Mouse (Mus musculus): ENCODE data around the gene Ubfd1. TPM values are rescaled to one million over a fixed set of nuclear protein-coding genes. Genes with fewer than 3 reads are reported as not detected.

Ubfd1 gene
- 10 to 100 TPM; 19.2 to 24.7 TPM for total RNA-seq (2021)
- long read RNA-seq, experiment 1, full-length matches to known transcripts = 27 of 39 reads
- long read RNA-seq, experiment 1, partial matches to known transcripts = 3 of 39 reads
- long read RNA-seq, experiment 1, other reads (novel, unspliced or antisense) = 9 of 39 reads
- long read RNA-seq, experiment 2, full-length matches to known transcripts = 26 of 35 reads
- long read RNA-seq, experiment 2, partial matches to known transcripts = 2 of 35 reads
- long read RNA-seq, experiment 2, other reads (novel, unspliced or antisense) = 7 of 35 reads

DNA sequence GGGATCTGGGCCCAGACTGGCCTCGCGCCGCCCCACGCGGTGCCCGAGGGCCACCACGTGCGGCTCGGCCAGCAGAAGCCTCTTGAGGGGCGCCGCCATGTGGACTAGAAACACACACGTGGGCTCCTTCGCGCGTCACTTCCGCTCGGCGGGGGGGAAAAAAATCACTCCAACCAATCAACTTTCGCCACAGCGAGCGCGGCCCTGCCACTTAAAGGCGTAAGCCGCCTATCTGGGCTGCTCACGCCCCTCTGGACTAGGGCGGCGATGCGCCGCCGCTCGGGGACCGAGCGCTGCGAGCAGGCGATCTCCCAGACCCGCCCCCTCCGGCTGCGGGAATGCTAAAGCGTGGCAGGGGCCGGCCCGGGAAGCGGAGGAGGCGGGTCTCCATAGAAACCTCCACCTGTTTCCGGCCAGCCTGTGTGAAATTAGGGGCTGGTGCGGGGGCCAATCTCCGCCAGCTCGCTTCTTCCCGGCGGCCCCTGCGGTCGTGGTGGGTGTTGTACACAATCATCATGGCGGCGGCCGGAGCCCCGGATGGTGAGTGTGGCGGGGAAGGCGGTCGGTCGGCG is at the start of gene Ubfd1, which contains the start of gene Ears2:
Gene Ubfd1, plus strand, starts transcription at position 231 of the 572 bp plus-strand sequence.
Gene Ears2, minus strand, starts transcription at position 319 of the 572 bp plus-strand sequence.
- peak; percentile 96 for DNase-seq (ENCODE audit: low spot score)

DNA sequence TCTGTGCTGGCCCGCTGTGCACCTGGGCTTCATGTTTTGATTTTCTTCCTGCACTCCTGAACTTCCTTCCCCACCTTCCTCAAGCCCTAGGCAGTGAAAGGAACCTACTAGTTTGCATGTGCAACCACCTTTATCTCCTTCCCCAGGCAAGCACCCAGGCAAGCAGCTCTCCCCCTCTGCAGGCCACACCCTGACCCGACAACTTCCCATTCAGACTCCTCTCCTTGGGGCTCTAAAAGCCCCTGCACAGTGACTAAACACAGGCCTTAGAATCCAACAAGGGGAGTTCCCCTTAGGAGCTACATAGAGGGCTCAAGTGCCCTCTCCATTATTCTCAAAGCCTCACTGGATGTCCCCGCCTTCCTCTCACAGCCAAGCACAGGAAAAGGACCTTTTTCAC is 48.7 kb upstream of the Ubfd1 start:
- DNase-seq (ENCODE audit: low spot score) = no peak

DNA sequence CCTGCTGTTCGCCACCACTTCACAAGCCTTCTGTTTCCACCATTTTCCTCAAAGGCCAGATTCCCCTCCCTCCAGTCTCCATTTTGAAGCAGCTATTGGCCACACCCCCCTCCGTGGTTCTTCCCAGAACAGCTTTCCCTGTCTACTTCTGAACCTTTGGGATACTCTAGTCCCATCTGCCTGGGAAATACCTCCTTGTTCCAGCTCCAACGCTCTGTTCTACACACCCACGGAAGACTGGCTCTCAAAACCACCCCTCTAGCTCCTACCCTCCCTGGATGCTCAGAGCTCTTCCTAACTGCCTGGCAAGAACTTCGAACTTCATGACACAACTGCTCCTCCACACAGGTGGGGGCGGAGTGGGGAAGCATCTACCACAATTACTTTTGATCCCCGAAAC is 48.0 kb upstream of the Ubfd1 start:
- no peak for DNase-seq (ENCODE audit: low spot score)

DNA sequence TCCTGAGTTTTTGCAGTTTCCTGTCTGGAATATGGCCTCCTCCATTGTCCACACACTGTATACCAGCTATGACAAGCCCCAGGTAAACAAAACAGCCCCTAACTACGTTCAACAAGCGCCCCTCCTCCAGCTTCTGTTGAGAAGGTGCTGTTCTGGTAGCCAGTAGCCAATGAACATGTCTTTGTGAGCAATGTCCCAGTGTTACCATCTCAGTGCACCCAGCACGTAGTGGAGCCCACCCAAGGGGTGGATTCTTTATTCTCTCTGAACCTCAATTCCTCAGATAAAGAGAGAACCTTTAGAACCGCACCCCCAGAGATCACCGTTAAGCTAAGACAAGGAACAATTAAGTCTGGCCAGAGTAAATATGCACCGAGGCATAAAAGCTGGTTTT is 46.7 kb upstream of the Ubfd1 start:
- no peak for DNase-seq (ENCODE audit: low spot score)

DNA sequence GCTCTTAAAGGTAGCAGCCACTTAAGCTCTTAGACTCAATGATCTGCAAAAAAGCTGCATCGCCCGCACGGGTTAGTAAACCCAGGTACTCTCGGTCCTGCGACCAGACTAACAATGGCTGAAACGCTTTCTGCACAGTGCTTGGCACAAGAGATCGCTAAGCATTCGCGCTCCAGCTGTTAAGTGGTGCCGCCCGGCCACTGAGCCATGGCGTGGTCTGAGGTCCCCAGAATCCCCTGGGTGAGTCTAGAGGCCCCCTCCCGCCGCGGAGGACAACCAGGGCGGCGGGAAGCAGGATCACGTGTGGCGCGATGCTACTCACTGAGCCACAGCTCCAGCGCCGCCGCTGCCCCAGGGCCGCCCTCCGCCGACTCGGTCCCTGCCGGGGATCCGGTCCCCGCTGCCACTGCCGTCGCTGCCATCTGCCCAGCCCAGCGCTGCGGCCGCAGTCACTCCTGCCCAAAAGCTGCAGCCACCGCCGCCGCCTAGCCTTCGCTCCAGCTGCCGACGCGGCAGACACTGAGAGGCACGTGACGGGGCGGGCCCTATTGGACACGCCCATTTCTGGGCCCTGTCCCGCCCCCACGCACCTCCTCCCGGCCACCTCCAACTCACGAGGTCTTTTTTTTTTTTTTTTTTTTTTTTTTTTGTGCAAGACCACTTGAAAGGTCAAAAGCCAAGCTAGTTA is 46.2 kb upstream of the Ubfd1 start, which contains the start of gene Gga2:
Gene Gga2, minus strand, starts transcription at position 556 of the 688 bp plus-strand sequence.
- peak; percentile 89 for DNase-seq (ENCODE audit: low spot score)

DNA sequence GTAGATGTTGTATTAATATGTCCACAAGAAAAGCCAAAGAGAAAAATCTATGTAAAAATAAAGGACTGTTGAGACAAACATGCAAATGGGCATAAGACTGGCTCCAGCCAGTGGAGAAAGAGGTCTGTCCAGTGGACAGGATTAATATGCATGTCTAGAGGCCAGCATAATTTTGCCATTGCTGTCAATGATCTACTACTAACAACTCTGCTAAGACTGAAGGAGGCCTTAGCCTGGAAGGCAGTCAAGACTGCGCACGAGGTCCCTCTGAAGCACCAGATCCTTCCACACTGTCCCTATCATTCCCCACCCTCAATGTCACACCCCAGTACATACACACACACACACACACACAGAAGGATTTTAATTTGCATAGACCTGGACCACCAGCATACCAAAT is 44.8 kb upstream of the Ubfd1 start:
- DNase-seq (ENCODE audit: low spot score) = no peak

DNA sequence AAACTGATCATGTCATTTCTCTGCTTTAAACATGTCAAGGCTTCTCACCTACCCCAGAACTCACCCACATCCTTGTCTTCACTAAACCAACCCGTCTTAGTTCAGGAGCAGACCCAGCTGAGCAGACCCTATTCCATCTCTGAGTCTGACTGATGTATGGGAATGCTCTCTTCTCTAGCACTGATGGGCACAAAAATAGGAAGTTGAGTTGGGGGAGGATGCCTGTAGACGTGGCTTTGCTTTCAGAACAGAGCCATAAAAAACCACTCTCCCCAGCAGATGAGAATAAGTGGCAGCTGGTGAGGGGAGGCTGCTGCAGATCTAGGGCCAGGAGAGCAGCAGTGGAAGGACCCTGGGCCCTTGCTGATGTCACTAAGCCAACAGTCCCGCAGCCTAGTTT is 33.6 kb upstream of the Ubfd1 start:
- no peak for DNase-seq (ENCODE audit: low spot score)

DNA sequence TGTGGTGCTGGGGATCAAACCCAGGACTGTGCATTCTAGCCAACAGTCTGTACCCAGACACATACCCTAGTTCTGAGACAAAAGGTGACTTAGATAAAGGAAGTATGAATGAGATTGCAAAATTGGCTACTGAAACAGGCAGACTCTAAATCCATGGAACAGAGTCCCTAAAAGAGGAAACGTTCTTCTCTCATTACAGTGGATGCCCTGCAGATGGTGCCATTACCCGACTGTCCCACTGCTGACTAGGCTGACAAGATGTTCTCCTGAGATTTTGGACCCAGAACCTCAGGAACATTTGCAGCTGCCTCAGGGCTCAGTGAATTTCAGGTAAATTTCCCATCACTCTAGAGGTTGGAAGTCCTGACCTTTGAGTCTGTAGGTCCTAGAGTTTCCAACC is 32.6 kb upstream of the Ubfd1 start:
- no peak for DNase-seq (ENCODE audit: low spot score)

DNA sequence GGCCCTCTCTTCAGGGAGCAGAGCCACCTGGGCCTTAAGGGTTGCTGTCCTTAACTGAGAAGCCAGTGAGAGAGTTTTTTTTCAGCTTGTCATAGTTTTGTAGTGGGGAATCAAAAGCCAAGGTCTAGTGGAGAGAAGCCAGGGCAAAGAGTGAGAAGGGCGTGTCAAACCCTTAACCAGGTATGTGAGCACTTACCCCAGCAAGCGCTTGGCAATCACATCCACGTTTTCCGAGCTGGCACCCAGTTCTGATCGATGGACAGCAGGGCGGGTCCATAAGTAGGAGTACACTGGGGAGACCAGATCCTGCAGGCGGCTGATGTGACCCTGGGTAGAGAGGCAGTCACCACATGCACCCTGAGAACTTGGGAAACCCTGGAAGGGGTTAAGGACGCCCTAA is 22.9 kb upstream of the Ubfd1 start:
- no peak for DNase-seq (ENCODE audit: low spot score)

DNA sequence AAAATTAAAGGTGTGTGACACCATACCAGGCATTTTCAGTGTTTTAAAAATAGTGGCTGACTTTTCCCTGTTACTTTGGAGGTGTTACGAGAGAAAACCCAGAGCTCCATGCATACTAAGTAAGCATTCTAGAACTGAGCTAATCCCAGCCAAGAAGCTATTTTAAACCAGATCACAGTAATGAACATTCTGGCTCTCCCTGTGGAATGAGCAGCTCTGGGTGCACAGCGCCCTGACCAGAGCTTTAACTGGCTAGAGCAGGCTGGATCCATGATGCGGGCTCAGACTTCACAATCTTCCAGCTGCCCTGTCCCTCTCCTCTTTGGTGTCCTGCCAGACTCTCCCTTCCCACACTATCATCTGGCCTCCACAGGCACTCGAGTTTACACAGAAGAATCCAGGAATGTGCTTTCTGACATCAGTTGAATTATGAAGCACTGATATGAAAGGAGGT is 21.8 kb upstream of the Ubfd1 start:
- DNase-seq (ENCODE audit: low spot score) = peak; percentile 40

DNA sequence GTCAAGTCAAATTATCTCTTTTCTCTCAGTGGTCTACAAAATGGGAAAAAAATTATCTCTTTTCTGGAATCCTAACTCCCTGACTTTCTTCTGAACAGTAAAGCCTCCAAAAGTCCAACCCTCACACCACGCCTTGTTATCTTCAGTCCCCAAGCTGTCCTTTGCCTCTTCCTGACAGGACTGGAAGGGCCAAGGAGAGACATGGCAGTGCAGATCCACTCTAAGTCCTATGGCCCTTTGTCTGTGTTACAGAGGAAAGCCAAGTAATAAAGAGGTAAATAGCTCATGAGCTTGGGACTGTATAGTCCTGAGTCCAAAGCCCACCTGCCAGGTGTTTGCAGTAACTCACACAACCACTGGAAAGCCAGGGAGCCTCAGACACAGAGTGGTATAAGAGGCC is 21.3 kb upstream of the Ubfd1 start:
- no peak for DNase-seq (ENCODE audit: low spot score)

DNA sequence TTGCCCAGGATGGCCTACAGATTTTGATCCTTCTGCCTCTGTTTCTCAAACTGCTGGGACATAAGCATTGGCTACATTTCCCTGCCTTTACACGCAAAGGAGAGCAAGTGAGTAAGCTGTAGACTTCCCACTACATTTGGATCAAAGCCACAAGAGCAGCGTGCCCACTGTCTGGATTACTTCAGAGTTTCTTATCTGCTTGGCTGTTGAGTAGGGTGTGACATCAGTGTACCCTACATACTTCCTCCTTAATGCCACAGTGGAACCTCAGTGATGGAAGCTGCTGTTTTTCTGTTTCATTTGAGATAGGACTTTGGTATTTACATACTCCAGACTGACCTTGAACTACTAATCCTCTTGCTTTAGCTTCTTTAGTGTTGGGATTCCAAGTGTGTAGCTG is 20.2 kb upstream of the Ubfd1 start:
- DNase-seq (ENCODE audit: low spot score) = no peak

DNA sequence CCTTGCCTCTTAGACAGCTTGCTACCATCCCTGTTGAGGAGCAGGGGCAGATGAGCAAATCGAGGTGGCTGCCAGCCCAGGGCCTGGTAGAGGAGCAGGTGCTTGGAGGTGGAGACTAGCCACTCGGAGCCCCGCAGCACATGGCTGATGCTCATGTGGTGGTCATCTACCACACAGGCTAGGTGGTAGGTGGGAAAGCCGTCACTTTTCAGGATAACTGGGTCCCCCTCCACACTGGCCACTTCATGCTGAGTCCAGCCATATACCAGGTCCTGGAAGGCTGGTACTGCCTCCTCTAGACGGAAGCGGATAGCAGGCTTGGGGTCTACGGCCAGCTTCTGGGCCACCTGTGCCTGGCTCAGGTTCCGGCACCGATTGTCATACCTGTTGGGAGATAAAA is 18.8 kb upstream of the Ubfd1 start:
- DNase-seq (ENCODE audit: low spot score) = no peak

DNA sequence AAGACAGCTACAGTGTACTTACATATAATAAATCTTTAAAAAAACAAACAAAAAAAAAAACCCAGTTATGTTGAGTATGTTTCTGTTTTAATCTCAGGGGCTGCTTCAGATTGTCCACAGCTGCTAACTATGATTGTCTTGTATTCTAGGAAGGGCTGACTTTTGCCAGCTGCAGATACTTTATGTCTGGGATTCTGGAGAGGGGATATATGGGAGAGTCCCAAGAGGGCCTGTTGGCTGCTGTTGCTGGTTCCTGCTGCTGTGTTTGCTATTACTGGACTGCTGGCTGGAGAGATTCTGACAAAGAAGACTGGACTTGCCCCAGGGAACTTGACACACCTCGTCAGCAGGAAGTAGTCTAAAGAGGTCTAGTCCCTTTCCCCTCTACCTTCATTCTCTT is 16.1 kb upstream of the Ubfd1 start:
- no peak for DNase-seq (ENCODE audit: low spot score)

DNA sequence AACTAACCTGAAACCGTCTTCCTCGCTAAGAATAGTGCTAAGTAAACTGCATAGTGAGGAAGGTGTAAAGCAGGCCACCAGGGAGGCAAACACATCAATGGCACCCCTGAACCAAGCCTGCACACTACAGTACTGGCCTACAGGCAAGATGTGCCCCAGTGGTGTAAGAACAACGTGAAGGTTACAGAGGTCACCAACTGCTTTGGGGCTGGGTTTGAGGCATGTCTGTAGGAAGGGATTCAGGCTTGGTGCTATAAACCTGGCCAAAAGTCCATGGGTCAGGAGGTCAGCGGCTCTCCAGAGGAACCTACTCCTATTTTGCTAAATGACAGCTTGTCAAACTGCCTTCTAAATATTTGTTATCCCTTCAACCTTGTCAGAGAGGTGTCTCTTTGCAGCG is 10.3 kb upstream of the Ubfd1 start:
- DNase-seq (ENCODE audit: low spot score) = no peak

DNA sequence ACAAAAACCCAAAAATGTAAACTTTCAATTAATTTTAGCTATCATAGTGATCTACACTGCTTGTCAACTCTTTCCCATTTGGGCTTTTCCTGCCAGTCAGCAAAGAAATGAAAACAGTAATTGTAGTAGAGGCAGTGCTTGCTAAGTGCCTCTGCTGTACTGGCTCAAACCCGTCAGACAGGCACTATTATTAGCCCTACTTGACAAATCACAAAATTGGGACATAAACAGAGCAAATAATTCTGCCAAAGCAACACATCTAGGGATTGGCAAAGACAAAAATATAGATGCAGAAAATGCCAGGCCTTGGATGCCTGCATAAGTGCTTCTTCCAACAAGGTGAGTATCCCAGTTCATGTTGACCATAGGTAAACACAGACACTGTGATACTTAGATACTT is 1.3 kb upstream of the Ubfd1 start:
- no peak for DNase-seq (ENCODE audit: low spot score)

DNA sequence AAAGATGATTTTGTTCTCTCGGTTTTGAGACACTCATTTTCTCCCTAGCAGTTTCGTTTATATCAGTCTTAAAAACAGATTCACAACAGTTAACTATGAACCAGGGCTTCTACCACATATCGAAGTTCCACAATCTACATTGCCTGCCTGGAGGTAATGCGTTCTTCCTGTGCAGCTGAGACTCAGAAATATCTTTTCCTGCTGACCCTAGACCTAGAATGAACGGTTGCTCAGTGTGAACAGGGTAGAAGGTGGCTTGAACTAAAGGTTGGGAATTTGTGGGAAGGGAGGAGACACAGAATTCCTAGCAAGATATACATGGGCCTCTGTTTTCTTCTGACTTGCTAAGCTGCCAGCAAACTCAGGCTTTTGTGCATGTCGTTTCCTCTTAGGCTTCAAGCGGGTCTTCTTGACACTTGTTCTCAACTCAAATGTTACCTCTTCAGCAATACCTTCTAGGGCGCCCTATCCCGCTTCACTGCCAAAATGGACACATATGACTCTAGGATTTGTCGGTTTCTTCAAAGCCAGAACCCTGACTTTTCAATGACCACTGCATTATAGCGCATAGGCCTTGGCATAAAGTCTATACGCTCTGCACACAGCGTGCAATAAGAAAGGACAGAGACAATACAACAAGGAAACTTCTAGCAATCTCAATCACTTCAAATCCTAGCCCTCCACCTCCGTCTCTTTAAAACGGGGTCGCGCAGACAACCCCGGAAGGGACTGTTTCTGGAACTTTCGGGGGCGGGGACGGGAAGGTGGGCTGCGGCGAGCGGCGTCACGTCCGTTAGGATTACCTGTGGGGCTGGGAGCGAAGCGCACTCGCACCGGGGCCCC is 652 bp upstream of the Ubfd1 start:
- peak; percentile 13 for DNase-seq (ENCODE audit: low spot score)

DNA sequence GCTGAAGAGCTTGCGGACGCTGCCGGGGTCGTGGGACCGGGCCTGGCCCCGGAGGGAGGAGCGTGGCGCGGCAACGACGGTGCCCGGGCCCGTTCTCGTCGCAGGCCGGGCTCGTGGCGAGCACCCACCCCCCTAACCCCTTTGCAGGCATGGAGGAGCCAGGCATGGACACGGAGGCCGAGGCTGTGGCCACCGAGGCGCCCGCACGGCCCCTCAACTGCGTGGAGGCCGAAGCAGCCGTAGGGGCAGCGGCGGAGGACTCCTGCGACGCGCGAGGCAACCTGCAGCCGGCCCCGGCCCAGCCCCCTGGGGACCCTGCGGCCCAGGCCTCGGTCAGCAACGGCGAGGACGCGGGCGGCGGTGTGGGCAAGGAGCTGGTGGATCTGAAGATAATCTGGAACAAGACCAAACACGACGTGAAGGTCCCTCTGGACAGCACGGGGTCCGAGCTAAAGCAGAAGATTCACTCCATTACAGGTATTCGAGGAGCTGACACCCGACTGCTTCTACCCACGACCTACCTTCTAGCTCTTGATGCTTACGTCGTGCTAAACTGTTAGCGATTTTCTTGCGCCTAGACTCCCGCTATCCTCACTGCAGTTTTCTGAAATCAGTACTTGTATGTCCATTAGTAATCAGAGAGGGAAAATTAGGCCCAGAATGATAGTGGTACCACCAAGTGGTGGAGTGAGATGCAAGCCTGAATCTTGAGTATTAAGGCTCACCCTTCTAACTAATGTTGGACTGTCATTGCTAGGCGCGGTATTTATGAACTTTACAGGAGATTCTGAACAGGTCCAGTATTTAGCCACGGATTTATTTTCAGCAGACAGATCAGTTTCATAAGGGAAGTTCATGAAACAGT is 774 bp downstream of the Ubfd1 start:
- DNase-seq (ENCODE audit: low spot score) = no peak

DNA sequence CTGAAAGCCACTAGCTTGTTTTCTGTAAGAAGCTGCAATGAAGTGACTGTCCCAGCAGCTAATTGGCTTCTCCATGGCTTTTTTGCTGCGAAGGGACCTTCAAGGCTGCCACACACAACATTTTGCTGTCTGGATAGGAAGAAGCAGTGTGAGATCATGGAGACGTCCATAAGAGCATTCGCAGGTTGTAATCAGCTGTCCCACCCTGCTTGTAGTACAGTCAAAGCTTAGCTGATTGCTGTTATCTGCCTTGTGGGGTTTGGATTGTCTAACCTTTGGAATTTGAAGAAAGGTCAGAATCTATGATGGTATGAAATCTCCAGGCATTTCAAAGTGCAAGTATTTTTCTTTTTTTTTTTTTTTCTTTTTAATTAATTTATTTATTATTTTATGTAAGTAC is 7.4 kb downstream of the Ubfd1 start:
- no peak for DNase-seq (ENCODE audit: low spot score)

DNA sequence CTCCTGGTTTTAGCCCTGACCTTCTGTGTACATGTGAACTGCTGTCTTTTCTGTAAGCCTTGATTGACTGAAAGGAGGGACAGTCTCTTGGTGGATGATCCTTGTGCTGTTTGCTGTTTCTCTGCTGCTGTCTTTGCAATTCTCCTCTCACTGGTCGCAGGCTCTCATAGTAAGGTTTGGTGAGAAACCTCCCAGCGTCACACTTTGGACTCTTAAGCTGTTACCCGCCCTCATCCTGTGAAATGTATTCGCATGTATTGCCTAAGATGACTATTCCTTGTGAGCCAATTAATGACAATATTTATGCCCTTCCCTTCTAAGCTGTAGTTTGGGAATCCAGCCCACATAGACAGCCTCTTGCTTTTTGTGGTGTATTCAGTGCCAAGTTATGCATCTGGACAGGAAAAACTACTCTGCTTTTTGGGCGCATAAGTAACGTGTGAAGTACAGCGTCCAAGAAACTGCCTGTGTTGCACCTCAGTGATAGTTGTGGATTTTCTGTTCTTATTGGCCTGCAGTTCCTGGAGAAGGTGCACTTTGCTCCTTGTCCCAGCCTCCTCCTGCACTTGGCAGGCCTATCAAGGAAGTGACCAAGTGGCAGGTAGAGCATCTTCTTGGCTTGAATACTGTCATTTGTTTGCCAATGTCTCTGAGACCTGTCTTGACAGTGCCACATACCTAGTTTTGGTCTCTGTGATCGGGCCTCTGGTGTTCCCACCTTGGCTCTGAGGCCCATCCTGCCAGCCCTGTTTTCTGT is 13.0 kb downstream of the Ubfd1 start:
- no peak for DNase-seq (ENCODE audit: low spot score)
